Mouse (Mus musculus) intestine, embryonic 16.5 days (tissue): ENCODE data around the gene Hoxc5. TPM values are rescaled to one million over a fixed set of nuclear protein-coding genes. Genes with fewer than 3 reads are reported as not detected.

ENCODE experiments used
- ATAC-seq: fragments of 200-750 bp; cut with Nextera tagmentation; 2 replicates; pipeline ENCODE4 v1.8.0; 2017; ENCODE audit warnings: moderate TSS enrichment, moderate library complexity
- H3K27ac ChIP-seq: fragments of 300-500 bp; sonication (generic); 2 replicates; pipeline ENCODE4 v1.5.1; 2014; ENCODE audit warnings: mild to moderate bottlenecking, low read length
- H3K27me3 ChIP-seq: fragments of 300-500 bp; sonication (generic); replicated peaks from 2 replicates; pipeline ENCODE4 v1.6.1; 2014; ENCODE audit warnings: low read length, control low read depth, mixed read lengths; ENCODE audit not compliant: control insufficient read depth, insufficient read depth
- H3K36me3 ChIP-seq: fragments of 300-500 bp; sonication (generic); 2 replicates; pipeline ENCODE4 v1.6.1; 2014; ENCODE audit warnings: low read length, control low read depth; ENCODE audit not compliant: control insufficient read depth, insufficient read depth
- H3K4me1 ChIP-seq: fragments of 300-500 bp; sonication (generic); 2 replicates; pipeline ENCODE4 v1.6.1; 2014; ENCODE audit warnings: low read length, control low read depth, mixed read lengths; ENCODE audit not compliant: control insufficient read depth, insufficient read depth
- H3K4me2 ChIP-seq: fragments of 300-500 bp; sonication (generic); 2 replicates; pipeline ENCODE4 v1.6.1; 2014; ENCODE audit warnings: low read depth, low read length, control low read depth
- H3K4me3 ChIP-seq: fragments of 300-500 bp; sonication (generic); 2 replicates; pipeline ENCODE4 v1.5.1; 2014; ENCODE audit warnings: mild to moderate bottlenecking, low read length
- H3K9ac ChIP-seq: fragments of 300-500 bp; sonication (generic); 2 replicates; pipeline ENCODE4 v1.6.1; 2014; ENCODE audit warnings: low read depth, low read length
- H3K9me3 ChIP-seq: fragments of 300-500 bp; sonication (generic); 2 replicates; pipeline ENCODE4 v1.6.1; 2016; ENCODE audit warnings: low read length, control low read depth; ENCODE audit not compliant: control insufficient read depth
- WGBS: fragments of 180-500 bp; shearing (Covaris S2); extraction: QIAGEN DNeasy Blood & Tissue Kit; methylation state at CpG from one replicate; pipeline ENCODE4 v1.1.7; 2014; 5-methylcytosine and 5-hydroxymethylcytosine counted together
- polyA plus RNA-seq: library from polyadenylated mRNA; unstranded; fragments of >200 nt; fragmentation: Nextera tagmentation; extraction: Ambion mirVana; gene quantifications from 2 replicates; pipeline ENCODE4 v1.2.1, GENCODE M21; 2015

Hoxc5 gene
- polyA plus RNA-seq, 1 experiment from 2014 or later = 6.8 TPM

GRCm38 (mm10) chr15:103021544-103021943 is 54.3 kb downstream of the Hoxc5 start:
- Histone ChIP-seq H3K4me2 (no peak overlapping the region; the same call in 1 of the 2 replicates), H3K4me3 (no peak overlapping the region), H3K36me3 (no peaks in the 10 kb centered on the region), H3K27me3 (peaks cover 60% of the 10 kb centered on the region), H3K9me3 (no peaks in the 10 kb centered on the region), H3K4me1 (peaks cover 4% of the 10 kb centered on the region; the same call in 1 of the 2 replicates), H3K9ac (no peak overlapping the region), H3K27ac (no peak overlapping the region)
- 21% methylated on average over 8 of the region's 8 CpGs for WGBS
- no peak for ATAC-seq

- no peak overlapping the region for H3K27ac ChIP-seq
- 0 out of 2 replicates have a peak, but pooled peaks cover 2% of the 10 kb centered on the region for H3K4me1 ChIP-seq
These were observed 56.9 kb downstream of the Hoxc5 start for GRCm38 (mm10) chr15:103024131-103024530.

GRCm38 (mm10) chr15:103027266-103028235 is 60.3 kb downstream of the Hoxc5 start:
- H3K9ac ChIP-seq = peak overlapping the region; percentile 7; the same call in 1 of the 2 replicates
- WGBS = 27% methylated on average over 43 of the region's 43 CpGs

More at GRCm38 (mm10) chr15:103024131-103024530, 56.9 kb downstream of the Hoxc5 start:
- ATAC-seq = no peak
- Histone ChIP-seq H3K9me3 (no peaks in the 10 kb centered on the region), H3K36me3 (no peaks in the 10 kb centered on the region), H3K27me3 (peaks cover 59% of the 10 kb centered on the region), H3K9ac (no peak overlapping the region), H3K4me3 (no peak overlapping the region), H3K4me2 (no peak overlapping the region)
- 8% methylated on average over 2 of the region's 2 CpGs for WGBS

GRCm38 (mm10) chr15:103028916-103029512 is 61.8 kb downstream of the Hoxc5 start:
- no peak overlapping the region for H3K27ac ChIP-seq
- H3K9ac ChIP-seq = no peak overlapping the region
- ATAC-seq = no peak
- 56% methylated on average over 9 of the region's 9 CpGs for WGBS
- H3K4me1 ChIP-seq = peaks cover 4% of the 10 kb centered on the region
- no peak overlapping the region for H3K4me3 ChIP-seq
- H3K4me2 ChIP-seq = no peak overlapping the region
- H3K9me3 ChIP-seq = no peaks in the 10 kb centered on the region
- H3K27me3 ChIP-seq = peaks cover 55% of the 10 kb centered on the region
- no peaks in the 10 kb centered on the region for H3K36me3 ChIP-seq

More at GRCm38 (mm10) chr15:103027266-103028235, 60.3 kb downstream of the Hoxc5 start:
- peaks cover 52% of the 10 kb centered on the region for H3K27me3 ChIP-seq
- H3K4me1 ChIP-seq = peaks cover 2% of the 10 kb centered on the region; the same call in 1 of the 2 replicates
- H3K36me3 ChIP-seq = no peaks in the 10 kb centered on the region
- no peak overlapping the region for H3K4me3 ChIP-seq
- peak overlapping the region; percentile 24; the same call in 1 of the 2 replicates for H3K4me2 ChIP-seq
- ATAC-seq = no peak
- H3K27ac ChIP-seq = no peak overlapping the region
- no peaks in the 10 kb centered on the region for H3K9me3 ChIP-seq

- Histone ChIP-seq H3K4me3 (no peak overlapping the region), H3K4me1 (peaks cover 10% of the 10 kb centered on the region), H3K4me2 (no peak overlapping the region), H3K36me3 (no peaks in the 10 kb centered on the region), H3K9ac (no peak overlapping the region), H3K27ac (no peak overlapping the region), H3K9me3 (no peaks in the 10 kb centered on the region), H3K27me3 (peaks cover 56% of the 10 kb centered on the region)
- ATAC-seq = no peak
- WGBS = 49% methylated on average over 8 of the region's 8 CpGs
These were observed 62.9 kb downstream of the Hoxc5 start for GRCm38 (mm10) chr15:103030142-103030541.

GRCm38 (mm10) chr15:103032167-103032566 is 64.9 kb downstream of the Hoxc5 start:
- H3K36me3 ChIP-seq = no peaks in the 10 kb centered on the region
- no peak for ATAC-seq
- H3K27me3 ChIP-seq = peaks cover 69% of the 10 kb centered on the region
- WGBS = 0% methylated on average over 2 of the region's 3 CpGs
- H3K4me1 ChIP-seq = peaks cover 9% of the 10 kb centered on the region
- H3K9ac ChIP-seq = no peak overlapping the region
- no peaks in the 10 kb centered on the region for H3K9me3 ChIP-seq
- H3K4me3 ChIP-seq = peak overlapping the region; percentile 14; the same call in 1 of the 2 replicates
- 0 out of 2 replicates have a peak overlapping the region, but pooled peaks have one; percentile 16 for H3K4me2 ChIP-seq
- H3K27ac ChIP-seq = no peak overlapping the region; the same call in 1 of the 2 replicates

- no peak overlapping the region for H3K9ac ChIP-seq
- peaks cover 70% of the 10 kb centered on the region for H3K27me3 ChIP-seq
- H3K36me3 ChIP-seq = no peaks in the 10 kb centered on the region
- 3% methylated on average over 26 of the region's 26 CpGs for WGBS
- ATAC-seq = no peak
- H3K27ac ChIP-seq = peak overlapping the region; percentile 2; the same call in 1 of the 2 replicates
- peak overlapping the region; percentile 14; the same call in 1 of the 2 replicates for H3K4me3 ChIP-seq
- H3K9me3 ChIP-seq = no peaks in the 10 kb centered on the region
- H3K4me2 ChIP-seq = peak overlapping the region; percentile 16; the same call in 1 of the 2 replicates
- peaks cover 8% of the 10 kb centered on the region for H3K4me1 ChIP-seq
These were observed 65.7 kb downstream of the Hoxc5 start for GRCm38 (mm10) chr15:103032646-103033575.

GRCm38 (mm10) chr15:103034043-103034806 is 67.0 kb downstream of the Hoxc5 start:
- Histone ChIP-seq H3K4me1 (peaks cover 13% of the 10 kb centered on the region), H3K4me3 (peak overlapping the region; percentile 60), H3K27ac (peak overlapping the region; percentile 68), H3K27me3 (peaks cover 68% of the 10 kb centered on the region), H3K36me3 (no peaks in the 10 kb centered on the region), H3K9me3 (no peaks in the 10 kb centered on the region), H3K4me2 (peak overlapping the region; percentile 65), H3K9ac (peak overlapping the region; percentile 82)
- WGBS = 2% methylated on average over 24 of the region's 24 CpGs
- peak; percentile 75 for ATAC-seq
